Mouse (Mus musculus) kidney, postnatal 0 days (tissue): ENCODE measurements around the gene Tmprss11d. TPM values are rescaled to one million over a fixed set of nuclear protein-coding genes. Genes with fewer than 3 reads are reported as not detected.
"Not testable (repeated sequence)": the region's sequence is repeated elsewhere in the genome, so short reads cannot be mapped to it uniquely, and the experiment has no call there.

Source experiments
- ATAC-seq: fragments of 200-750 bp; cut with Nextera tagmentation; replicated peaks from 2 replicates; pipeline ENCODE4 v1.8.0; 2017; ENCODE audit warnings: low read depth, moderate number of reproducible peaks, moderate TSS enrichment, moderate library complexity; ENCODE audit not compliant: low FRiP score
- DNase-seq: peaks from one replicate; pipeline ENCODE4 v3.0.0-alpha.2; 2016; ENCODE audit warnings: low spot score
- H3K27ac ChIP-seq: fragments of 300-500 bp; sonication (generic); 2 replicates; pipeline ENCODE4 v1.5.1; 2014; ENCODE audit warnings: mild to moderate bottlenecking
- H3K27me3 ChIP-seq: fragments of 300-500 bp; sonication (generic); 2 replicates; pipeline ENCODE4 v1.6.1; 2014; ENCODE audit warnings: low read length, mixed read lengths; ENCODE audit not compliant: insufficient read depth
- H3K36me3 ChIP-seq: fragments of 300-500 bp; sonication (generic); 2 replicates; pipeline ENCODE4 v1.6.1; 2014; ENCODE audit warnings: low read length, mixed read lengths; ENCODE audit not compliant: insufficient read depth
- H3K4me1 ChIP-seq: fragments of 300-500 bp; sonication (generic); replicated peaks from 2 replicates; pipeline ENCODE4 v1.6.1; 2014; ENCODE audit warnings: antibody characterized with exemption, low read length, mixed read lengths; ENCODE audit not compliant: insufficient read depth
- H3K4me2 ChIP-seq: fragments of 300-500 bp; sonication (generic); 2 replicates; pipeline ENCODE4 v1.6.1; 2014; ENCODE audit warnings: mild to moderate bottlenecking, low read length, moderate library complexity, mixed read lengths
- H3K4me3 ChIP-seq: fragments of 300-500 bp; sonication (generic); replicated peaks from 2 replicates; pipeline ENCODE4 v1.5.1; 2014; ENCODE audit warnings: low read depth, low read length
- H3K9ac ChIP-seq: fragments of 300-500 bp; sonication (generic); 2 replicates; pipeline ENCODE4 v1.6.1; 2014; ENCODE audit warnings: low read depth, low read length
- H3K9me3 ChIP-seq: fragments of 300-500 bp; sonication (generic); replicated peaks from 2 replicates; pipeline ENCODE4 v1.6.1; 2016; ENCODE audit warnings: low read length, inconsistent platforms, mixed read lengths
- CTCF ChIP-seq: IDR thresholded peaks from 2 replicates; pipeline ENCODE4 v1.5.1; 2016; ENCODE audit warnings: antibody characterized with exemption, low read depth, mild to moderate bottlenecking, moderate library complexity
- WGBS: fragments of 180-500 bp; shearing (Covaris S2); extraction: QIAGEN DNeasy Blood & Tissue Kit; methylation state at CpG from one replicate; pipeline ENCODE4 v1.1.7; 2014; 5-methylcytosine and 5-hydroxymethylcytosine counted together
- polyA plus RNA-seq: library from polyadenylated mRNA; unstranded; fragments of >200 nt; fragmentation: Nextera tagmentation; extraction: Ambion mirVana; gene quantifications from 2 replicates; pipeline ENCODE4 v1.2.1, GENCODE M21; 2015

The Tmprss11d gene
- polyA plus RNA-seq, 1 experiment from 2014 or later: not detected

- no peak overlapping the region for H3K27ac ChIP-seq
- no peaks in the 10 kb centered on the region for H3K27me3 ChIP-seq
- 79% methylated on average over 4 of the region's 4 CpGs for WGBS
- DNase-seq (no peak), ATAC-seq (no peak)
- no peaks in the 10 kb centered on the region for H3K36me3 ChIP-seq
- H3K9me3 ChIP-seq: no peaks in the 10 kb centered on the region
- no peak for TF ChIP-seq CTCF
- no peak overlapping the region for H3K4me2 ChIP-seq
- H3K4me1 ChIP-seq: no peaks in the 10 kb centered on the region
- no peak overlapping the region for H3K9ac ChIP-seq
- no peak overlapping the region for H3K4me3 ChIP-seq
Observed at GRCm38 (mm10) chr5:86359412-86359985, 13.7 kb downstream of the Tmprss11d start.

- peak; percentile 69 for DNase-seq
- Histone ChIP-seq H3K27ac (no peak overlapping the region), H3K36me3 (no peaks in the 10 kb centered on the region), H3K9ac (no peak overlapping the region), H3K4me1 (no peaks in the 10 kb centered on the region), H3K4me2 (no peak overlapping the region), H3K9me3 (no peaks in the 10 kb centered on the region), H3K27me3 (no peaks in the 10 kb centered on the region), H3K4me3 (no peak overlapping the region)
- no peak for ATAC-seq
- 24% methylated on average over 7 of the region's 7 CpGs for whole genome bisulfite sequencing
- TF ChIP-seq CTCF: peak; percentile 49; the same call in 1 of the 2 replicates
Observed at GRCm38 (mm10) chr5:86352966-86353365, 20.3 kb downstream of the Tmprss11d start.

GRCm38 (mm10) chr5:86318018-86318956 lies 54.9 kb downstream of the Tmprss11d start:
- H3K4me3 ChIP-seq: 0 out of 2 replicates have a peak overlapping the region, but pooled peaks have one; percentile 14
- H3K9me3 ChIP-seq, H3K27me3 ChIP-seq, H3K9ac ChIP-seq, ATAC-seq, H3K27ac ChIP-seq, DNase-seq, H3K36me3 ChIP-seq, H3K4me1 ChIP-seq: not testable (repeated sequence)
- WGBS: 51% methylated on average over 25 of the region's 30 CpGs
- H3K4me2 ChIP-seq: peak overlapping the region; percentile 23; the same call in 1 of the 2 replicates

GRCm38 (mm10) chr5:86306116-86306515 lies 67.1 kb downstream of the Tmprss11d start:
- no peak for DNase-seq
- H3K36me3 ChIP-seq: no peaks in the 10 kb centered on the region
- H3K27me3 ChIP-seq: no peaks in the 10 kb centered on the region
- no peak overlapping the region for H3K9ac ChIP-seq
- no peak overlapping the region for H3K27ac ChIP-seq
- WGBS: 60% methylated on average over 5 of the region's 5 CpGs
- no peaks in the 10 kb centered on the region for H3K9me3 ChIP-seq
- no peak for TF ChIP-seq CTCF
- no peak overlapping the region for H3K4me3 ChIP-seq
- H3K4me1 ChIP-seq: no peaks in the 10 kb centered on the region
- H3K4me2 ChIP-seq: no peak overlapping the region
- ATAC-seq: no peak

DNA sequence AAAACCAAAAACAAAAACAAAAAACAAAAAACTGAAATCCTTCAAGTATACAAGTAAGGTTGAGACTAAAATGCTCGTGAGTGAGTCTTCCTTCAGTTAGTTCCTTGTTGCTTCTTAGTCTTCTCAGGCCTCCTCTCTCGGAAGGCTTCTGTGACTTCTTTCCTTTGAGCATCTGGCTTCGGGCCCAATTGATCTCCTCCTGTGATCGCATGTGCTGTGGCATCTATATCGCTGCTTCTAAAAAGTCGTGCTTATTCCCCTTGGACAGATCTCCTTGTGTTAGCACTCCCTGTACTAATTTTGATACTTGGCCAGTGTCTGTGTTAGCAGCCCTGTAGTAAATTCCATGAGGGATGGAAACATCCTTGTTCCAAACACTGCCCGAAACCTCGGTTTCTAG lies 69.3 kb downstream of the Tmprss11d start:
- no peak for DNase-seq
- no peaks in the 10 kb centered on the region for H3K4me1 ChIP-seq
- no peak for TF ChIP-seq CTCF
- H3K9me3 ChIP-seq: no peaks in the 10 kb centered on the region
- H3K36me3 ChIP-seq: no peaks in the 10 kb centered on the region
- no peak overlapping the region for H3K9ac ChIP-seq
- H3K4me3 ChIP-seq: no peak overlapping the region
- 83% methylated on average over 8 of the region's 8 CpGs for WGBS
- H3K4me2 ChIP-seq: no peak overlapping the region
- ATAC-seq: no peak
- no peak overlapping the region for H3K27ac ChIP-seq
- H3K27me3 ChIP-seq: no peaks in the 10 kb centered on the region

DNA sequence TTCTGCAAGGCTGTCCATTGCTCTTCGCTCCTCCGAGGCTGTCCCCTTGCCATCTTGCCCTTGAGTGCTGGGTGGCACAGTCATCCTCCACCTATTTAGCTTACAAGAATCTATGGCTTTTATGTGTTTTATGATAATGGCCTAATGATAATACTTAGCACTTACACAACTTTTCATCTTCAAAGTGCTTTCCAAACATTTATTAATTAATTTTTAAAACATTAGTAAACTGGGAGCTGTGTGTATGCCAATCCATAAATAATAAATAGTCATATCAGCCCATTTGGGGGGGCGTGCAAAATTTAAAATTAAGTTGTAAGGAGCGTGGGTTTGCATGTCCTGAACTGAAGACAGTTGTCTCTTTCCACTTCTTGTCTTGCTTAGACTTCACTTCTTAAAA lies 84.0 kb downstream of the Tmprss11d start, which contains the start of gene Tmprss11c:
Gene Tmprss11c (minus strand): TSS at position 101 of the 400 bp plus-strand sequence.
- no peaks in the 10 kb centered on the region for H3K9me3 ChIP-seq
- no peak within 1 kb of the TSS for H3K9ac ChIP-seq
- TF ChIP-seq CTCF: no peak
- H3K4me1 ChIP-seq: no peaks in the 10 kb centered on the region
- no peak within 1 kb of the TSS for H3K27ac ChIP-seq
- DNase-seq: no peak
- no peaks in the 10 kb centered on the region for H3K36me3 ChIP-seq
- no peak for ATAC-seq
- no peak within 1 kb of the TSS for H3K4me3 ChIP-seq
- H3K4me2 ChIP-seq: no peak within 1 kb of the TSS
- no peaks in the 10 kb centered on the region for H3K27me3 ChIP-seq
- 79% methylated on average over 4 of the region's 4 CpGs for whole genome bisulfite sequencing

Other genes with a start within 250 kb of the Tmprss11d start
- 7.9 and 8.3 TPM in 2 replicates for gene Uba6, start 200.6 kb downstream of the Tmprss11d start, polyA plus RNA-seq
- not detected in 2 replicates for gene Gnrhr, start 175.5 kb downstream of the Tmprss11d start, polyA plus RNA-seq
- gene Tmprss11c, start 84.1 kb downstream of the Tmprss11d start, polyA plus RNA-seq: not detected in 2 replicates
- 0.09 TPM in 1 of 2 replicates, not detected in the other for gene Tmprss11a, start 95.6 kb upstream of the Tmprss11d start, polyA plus RNA-seq
- not detected in 2 replicates for gene Tmprss11g, start 145.2 kb upstream of the Tmprss11d start, polyA plus RNA-seq